Mouse (Mus musculus) cerebellum, adult 2 months (tissue): ENCODE measurements around the gene Nploc4.

Experiments
- CTCF ChIP-seq: fragments of 200-500 bp; IDR thresholded peaks from 2 replicates; pipeline ENCODE4 v1.5.1; 2011; ENCODE audit warnings: low read depth, mild to moderate bottlenecking, control low read depth, low read length, moderate library complexity, borderline replicate concordance; ENCODE audit not compliant: insufficient read depth
- POLR2A ChIP-seq: fragments of 200-500 bp; IDR thresholded peaks from 2 replicates; pipeline ENCODE4 v1.6.1; 2011; ENCODE audit warnings: low read length, control low read depth, borderline replicate concordance; ENCODE audit not compliant: insufficient read depth

DNA sequence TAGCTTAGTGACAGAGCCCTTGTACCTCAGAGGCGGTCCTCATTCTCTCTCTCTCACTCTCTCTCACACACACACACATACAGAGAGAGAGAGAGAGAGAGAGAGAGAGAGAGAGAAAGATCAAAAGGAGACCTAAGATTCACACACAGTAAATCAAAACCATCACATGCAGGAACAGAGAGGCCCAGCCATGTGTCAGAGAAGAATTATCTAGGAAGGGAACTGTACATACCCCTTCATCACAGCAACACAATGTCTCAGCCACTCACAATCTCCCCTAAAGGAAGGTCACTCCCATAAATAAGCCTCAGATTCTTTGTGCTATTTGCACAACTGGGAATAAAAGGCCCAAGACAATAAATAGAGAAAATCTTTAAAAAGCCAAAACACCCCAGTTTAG is 18.9 kb downstream of the Nploc4 start:
- TF ChIP-seq POLR2A (no peak), CTCF (no peak)
